Mouse (Mus musculus): Measurements from ENCODE around the gene Pabpc4. TPM values are rescaled to one million over a fixed set of nuclear protein-coding genes. Genes with fewer than 3 reads are reported as not detected.
"Not testable (repeated sequence)": the region's sequence is repeated elsewhere in the genome, so short reads cannot be mapped to it uniquely, and the experiment has no call there.

Gene Pabpc4
- polyA plus RNA-seq, 1 experiment = 478 TPM

- Histone ChIP-seq H3K4me3 (replicated peaks) (no peak overlapping the region), H3K4me1 (peaks cover 43% of the 10 kb centered on the region), H3K9me3 (no peaks in the 10 kb centered on the region), H3K27me3 (replicated peaks) (no peaks in the 10 kb centered on the region), H3K36me3 (replicated peaks; ENCODE audit: low read length) (peaks cover 81% of the 10 kb centered on the region)
- no peak for TF ChIP-seq FLI1 (IDR thresholded peaks at IDR 0.05; ENCODE audit: low read length)
- TF ChIP-seq GATA1 (IDR thresholded peaks at IDR 0.05; ENCODE audit: borderline replicate concordance, low read length) = no peak
These were observed 35.2 kb downstream of the Pabpc4 start for GRCm38 (mm10) chr4:123297195-123297960.

- H3K36me3 ChIP-seq (replicated peaks; ENCODE audit: low read length) = peaks cover 81% of the 10 kb centered on the region
- no peak overlapping the region for H3K4me3 ChIP-seq (replicated peaks)
- no peaks in the 10 kb centered on the region for H3K27me3 ChIP-seq (replicated peaks)
- H3K9me3 ChIP-seq = no peaks in the 10 kb centered on the region
- H3K4me1 ChIP-seq = peaks cover 51% of the 10 kb centered on the region
- no peak for TF ChIP-seq FLI1 (IDR thresholded peaks at IDR 0.05; ENCODE audit: low read length)
- TF ChIP-seq GATA1 (IDR thresholded peaks at IDR 0.05; ENCODE audit: borderline replicate concordance, low read length) = no peak
These were observed 36.1 kb downstream of the Pabpc4 start for GRCm38 (mm10) chr4:123298226-123298625.

GRCm38 (mm10) chr4:123298980-123299670, 37.0 kb downstream of the Pabpc4 start:
- Histone ChIP-seq H3K4me3 (replicated peaks) (no peak overlapping the region), H3K36me3 (replicated peaks; ENCODE audit: low read length) (peaks cover 82% of the 10 kb centered on the region), H3K4me1 (peaks cover 52% of the 10 kb centered on the region), H3K9me3 (peaks cover 6% of the 10 kb centered on the region), H3K27me3 (replicated peaks) (no peaks in the 10 kb centered on the region)
- TF ChIP-seq FLI1 (IDR thresholded peaks at IDR 0.05; ENCODE audit: low read length) (no peak), GATA1 (IDR thresholded peaks at IDR 0.05; ENCODE audit: borderline replicate concordance, low read length) (no peak)

GRCm38 (mm10) chr4:123305789-123306188, 43.6 kb downstream of the Pabpc4 start:
- TF ChIP-seq FLI1 (IDR thresholded peaks at IDR 0.05; ENCODE audit: low read length) (no peak), GATA1 (IDR thresholded peaks at IDR 0.05; ENCODE audit: borderline replicate concordance, low read length) (no peak)
- Histone ChIP-seq H3K36me3 (replicated peaks; ENCODE audit: low read length) (peaks cover 32% of the 10 kb centered on the region), H3K27me3 (replicated peaks) (no peaks in the 10 kb centered on the region), H3K4me3 (replicated peaks) (peak overlapping the region; percentile 43), H3K9me3 (peaks cover 10% of the 10 kb centered on the region), H3K4me1 (peaks cover 80% of the 10 kb centered on the region)

GRCm38 (mm10) chr4:123306999-123307398, 44.8 kb downstream of the Pabpc4 start:
- H3K4me1 ChIP-seq = peaks cover 80% of the 10 kb centered on the region
- no peak overlapping the region for H3K4me3 ChIP-seq (replicated peaks)
- no peaks in the 10 kb centered on the region for H3K27me3 ChIP-seq (replicated peaks)
- TF ChIP-seq GATA1 (IDR thresholded peaks at IDR 0.05; ENCODE audit: borderline replicate concordance, low read length) (no peak), FLI1 (IDR thresholded peaks at IDR 0.05; ENCODE audit: low read length) (no peak)
- peaks cover 17% of the 10 kb centered on the region for H3K9me3 ChIP-seq
- peaks cover 43% of the 10 kb centered on the region for H3K36me3 ChIP-seq (replicated peaks; ENCODE audit: low read length)

GRCm38 (mm10) chr4:123308292-123308691, 46.1 kb downstream of the Pabpc4 start:
- Histone ChIP-seq H3K36me3 (replicated peaks; ENCODE audit: low read length) (peaks cover 42% of the 10 kb centered on the region), H3K4me3 (replicated peaks) (no peak overlapping the region), H3K9me3 (peaks cover 21% of the 10 kb centered on the region), H3K4me1 (peaks cover 80% of the 10 kb centered on the region), H3K27me3 (replicated peaks) (no peaks in the 10 kb centered on the region)
- TF ChIP-seq FLI1 (IDR thresholded peaks at IDR 0.05; ENCODE audit: low read length) = no peak
- TF ChIP-seq GATA1 (IDR thresholded peaks at IDR 0.05; ENCODE audit: borderline replicate concordance, low read length) = no peak

GRCm38 (mm10) chr4:123311845-123312244, 49.7 kb downstream of the Pabpc4 start:
- Histone ChIP-seq H3K4me1 (peaks cover 98% of the 10 kb centered on the region), H3K36me3 (replicated peaks; ENCODE audit: low read length) (peaks cover 57% of the 10 kb centered on the region), H3K27me3 (replicated peaks) (no peaks in the 10 kb centered on the region), H3K4me3 (replicated peaks) (no peak overlapping the region), H3K9me3 (peaks cover 11% of the 10 kb centered on the region; the same call in 1 of the 2 replicates)
- TF ChIP-seq GATA1 (IDR thresholded peaks at IDR 0.05; ENCODE audit: borderline replicate concordance, low read length) (no peak), FLI1 (IDR thresholded peaks at IDR 0.05; ENCODE audit: low read length) (no peak)

- peak; percentile 17; the same call in 1 of the 3 replicates for TF ChIP-seq GATA1 (IDR thresholded peaks at IDR 0.05; ENCODE audit: borderline replicate concordance, low read length)
- TF ChIP-seq FLI1 (IDR thresholded peaks at IDR 0.05; ENCODE audit: low read length) = peak; percentile 47; the same call in 1 of the 2 replicates
- no peaks in the 10 kb centered on the region for H3K27me3 ChIP-seq (replicated peaks)
- H3K9me3 ChIP-seq = peaks cover 11% of the 10 kb centered on the region; the same call in 1 of the 2 replicates
- peak overlapping the region; percentile 83 for H3K4me3 ChIP-seq (replicated peaks)
- H3K36me3 ChIP-seq (replicated peaks; ENCODE audit: low read length) = peaks cover 66% of the 10 kb centered on the region
- H3K4me1 ChIP-seq = peaks cover 98% of the 10 kb centered on the region
These were observed 50.9 kb downstream of the Pabpc4 start for GRCm38 (mm10) chr4:123313010-123313409.

- Histone ChIP-seq H3K9me3 (peaks cover 11% of the 10 kb centered on the region; the same call in 1 of the 2 replicates), H3K4me3 (replicated peaks) (no peak overlapping the region), H3K27me3 (replicated peaks) (no peaks in the 10 kb centered on the region), H3K36me3 (replicated peaks; ENCODE audit: low read length) (peaks cover 66% of the 10 kb centered on the region), H3K4me1 (peaks cover 98% of the 10 kb centered on the region)
- no peak for TF ChIP-seq GATA1 (IDR thresholded peaks at IDR 0.05; ENCODE audit: borderline replicate concordance, low read length)
- no peak for TF ChIP-seq FLI1 (IDR thresholded peaks at IDR 0.05; ENCODE audit: low read length)
These were observed 52.3 kb downstream of the Pabpc4 start for GRCm38 (mm10) chr4:123314497-123314896.

- not testable (repeated sequence) for H3K27me3 ChIP-seq (replicated peaks); H3K9me3 ChIP-seq
- Histone ChIP-seq H3K4me1 (peaks cover 90% of the 10 kb centered on the region), H3K36me3 (replicated peaks; ENCODE audit: low read length) (peaks cover 19% of the 10 kb centered on the region), H3K4me3 (replicated peaks) (peak overlapping the region; percentile 56)
These were observed 60.8 kb downstream of the Pabpc4 start for GRCm38 (mm10) chr4:123322910-123323309.

Data from megakaryocyte, embryonic 14.5 days (primary cell).